Mouse (Mus musculus): ENCODE data around the gene Abat.

Gene Abat

GRCm38 (mm10) chr16:8573751-8574150, 60.5 kb downstream of the Abat start:
- peak; percentile 46 for DNase-seq (ENCODE audit: extremely low spot score, low spot score)

- DNase-seq (ENCODE audit: extremely low spot score, low spot score): no peak
Measured at GRCm38 (mm10) chr16:8574316-8574715, 61.1 kb downstream of the Abat start.

GRCm38 (mm10) chr16:8576111-8576510, 62.9 kb downstream of the Abat start:
- DNase-seq (ENCODE audit: extremely low spot score, low spot score): no peak

GRCm38 (mm10) chr16:8576901-8577300, 63.7 kb downstream of the Abat start:
- DNase-seq (ENCODE audit: extremely low spot score, low spot score): no peak

- DNase-seq (ENCODE audit: extremely low spot score, low spot score): no peak
Measured at GRCm38 (mm10) chr16:8578326-8578725, 65.1 kb downstream of the Abat start.

- DNase-seq (ENCODE audit: extremely low spot score, low spot score): no peak
Measured at GRCm38 (mm10) chr16:8579546-8579945, 66.3 kb downstream of the Abat start.

GRCm38 (mm10) chr16:8581661-8582239, 68.5 kb downstream of the Abat start:
- DNase-seq (ENCODE audit: extremely low spot score, low spot score): no peak

- no peak for DNase-seq (ENCODE audit: extremely low spot score, low spot score)
Measured at GRCm38 (mm10) chr16:8582579-8583295, 69.5 kb downstream of the Abat start.

- DNase-seq (ENCODE audit: extremely low spot score, low spot score): no peak
Measured at GRCm38 (mm10) chr16:8584248-8584647, 71.0 kb downstream of the Abat start.

- DNase-seq (ENCODE audit: extremely low spot score, low spot score): no peak
Measured at GRCm38 (mm10) chr16:8585056-8585455, 71.8 kb downstream of the Abat start.

GRCm38 (mm10) chr16:8595411-8595810, 82.2 kb downstream of the Abat start:
- DNase-seq (ENCODE audit: extremely low spot score, low spot score): no peak

GRCm38 (mm10) chr16:8596336-8596735, 83.1 kb downstream of the Abat start:
- no peak for DNase-seq (ENCODE audit: extremely low spot score, low spot score)

GRCm38 (mm10) chr16:8597516-8597915, 84.3 kb downstream of the Abat start:
- no peak for DNase-seq (ENCODE audit: extremely low spot score, low spot score)

- DNase-seq (ENCODE audit: extremely low spot score, low spot score): no peak
Measured at GRCm38 (mm10) chr16:8603789-8604188, 90.6 kb downstream of the Abat start.

GRCm38 (mm10) chr16:8610397-8610796, 97.2 kb downstream of the Abat start:
- DNase-seq (ENCODE audit: extremely low spot score, low spot score): no peak

GRCm38 (mm10) chr16:8612214-8613005, 99.2 kb downstream of the Abat start:
- no peak for DNase-seq (ENCODE audit: extremely low spot score, low spot score)

GRCm38 (mm10) chr16:8613039-8613438, 99.8 kb downstream of the Abat start:
- no peak for DNase-seq (ENCODE audit: extremely low spot score, low spot score)

- no peak for DNase-seq (ENCODE audit: extremely low spot score, low spot score)
Measured at GRCm38 (mm10) chr16:8613447-8613846, 100.2 kb downstream of the Abat start.

GRCm38 (mm10) chr16:8619659-8620314, 106.6 kb downstream of the Abat start:
- DNase-seq (ENCODE audit: extremely low spot score, low spot score): peak; percentile 44

- DNase-seq (ENCODE audit: extremely low spot score, low spot score): no peak
Measured at GRCm38 (mm10) chr16:8620315-8621115, 107.3 kb downstream of the Abat start.

GRCm38 (mm10) chr16:8630419-8630818, 117.2 kb downstream of the Abat start:
- no peak for DNase-seq (ENCODE audit: extremely low spot score, low spot score)

All from neural tube, embryonic 10.5 days (tissue).